Mouse (Mus musculus): ENCODE data around the gene Gramd1a.
A peak's percentile ranks its signal among the peaks of the same experiment; 100 is the strongest.

Gramd1a gene

DNA sequence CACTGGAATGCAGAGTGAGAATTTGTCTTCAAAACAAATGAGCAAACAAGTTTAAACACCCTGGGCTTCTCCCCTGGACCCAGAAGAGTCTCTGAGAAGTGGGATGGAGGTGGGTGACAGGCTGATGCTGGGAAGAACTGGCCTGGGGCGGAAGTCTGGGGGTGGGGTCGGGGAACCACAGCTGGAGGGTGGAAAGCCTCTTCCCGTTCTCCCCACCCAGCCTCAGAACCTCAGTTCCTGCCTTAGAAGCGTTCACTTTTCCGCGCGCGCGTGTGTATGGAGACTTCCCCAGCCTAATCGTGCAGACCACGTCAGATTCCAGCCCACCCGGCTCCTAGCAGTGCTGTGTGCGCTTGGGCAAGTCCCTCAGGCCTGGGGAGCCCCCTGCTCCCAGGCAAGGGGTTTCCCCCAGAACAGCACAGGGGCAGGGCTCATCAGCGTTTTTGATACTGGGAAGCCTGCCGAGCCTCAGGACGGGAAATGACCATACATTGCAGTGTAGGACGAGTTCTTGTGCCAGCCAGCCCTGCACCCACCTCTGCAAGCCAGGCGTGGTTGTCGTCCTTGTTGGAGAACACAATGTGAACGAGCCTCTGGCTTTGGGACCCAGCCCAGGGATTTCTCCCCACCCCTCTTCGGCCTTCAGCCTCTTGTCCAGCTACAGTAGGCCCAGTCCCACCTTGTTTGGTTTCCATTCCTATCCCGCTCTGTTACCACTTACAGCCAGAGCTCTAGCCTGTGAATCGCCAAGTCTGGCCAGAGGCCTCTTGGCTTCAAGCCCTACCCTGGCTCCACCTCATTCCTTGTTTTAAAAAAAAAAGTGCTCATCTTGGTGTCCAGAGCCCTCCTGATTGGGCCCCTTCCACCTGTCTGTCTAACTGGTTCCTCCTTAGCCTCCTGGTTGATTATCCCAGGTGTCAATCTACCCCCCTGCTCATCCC is 4.1 kb downstream of the Gramd1a start:
- peak; percentile 82 for DNase-seq (ENCODE audit: low read depth, low spot score)

DNA sequence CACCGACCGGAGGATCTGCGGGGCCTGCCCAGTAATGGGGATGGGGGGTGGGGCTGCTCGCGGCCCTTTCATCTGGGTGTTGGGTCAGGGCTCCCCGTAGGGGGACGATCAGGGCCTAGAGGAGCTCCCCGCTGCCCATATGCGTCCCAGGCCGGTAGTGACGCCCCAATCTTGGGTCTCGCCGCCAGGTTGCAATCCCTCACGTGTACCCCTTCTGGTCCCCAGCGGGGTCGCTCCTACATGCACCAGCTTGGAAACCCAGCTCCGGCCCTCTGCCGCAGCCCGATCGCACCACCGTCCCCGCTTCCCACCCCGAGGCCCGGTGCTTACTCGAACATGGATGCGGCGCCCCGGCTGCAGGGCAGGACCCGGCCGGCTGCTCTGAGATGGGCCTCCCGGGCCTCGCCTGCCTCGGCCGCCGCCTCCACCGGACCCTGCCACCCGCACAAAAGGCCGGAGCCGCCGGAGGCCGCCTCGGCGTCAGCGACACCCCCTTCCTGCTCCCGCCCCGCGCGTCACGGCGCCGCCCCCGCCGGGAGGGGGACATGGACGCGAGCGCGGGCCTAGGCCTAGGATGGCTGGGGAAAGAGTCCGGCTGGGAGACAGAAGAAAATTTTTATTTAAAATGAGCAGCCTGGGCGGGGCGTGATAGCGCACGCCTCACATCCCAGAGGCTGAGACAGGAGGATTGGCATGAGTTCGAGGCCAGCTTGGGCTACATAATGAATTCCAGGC is 5.0 kb downstream of the Gramd1a start:
- DNase-seq (ENCODE audit: low read depth, low spot score), result peak; percentile 78

DNA sequence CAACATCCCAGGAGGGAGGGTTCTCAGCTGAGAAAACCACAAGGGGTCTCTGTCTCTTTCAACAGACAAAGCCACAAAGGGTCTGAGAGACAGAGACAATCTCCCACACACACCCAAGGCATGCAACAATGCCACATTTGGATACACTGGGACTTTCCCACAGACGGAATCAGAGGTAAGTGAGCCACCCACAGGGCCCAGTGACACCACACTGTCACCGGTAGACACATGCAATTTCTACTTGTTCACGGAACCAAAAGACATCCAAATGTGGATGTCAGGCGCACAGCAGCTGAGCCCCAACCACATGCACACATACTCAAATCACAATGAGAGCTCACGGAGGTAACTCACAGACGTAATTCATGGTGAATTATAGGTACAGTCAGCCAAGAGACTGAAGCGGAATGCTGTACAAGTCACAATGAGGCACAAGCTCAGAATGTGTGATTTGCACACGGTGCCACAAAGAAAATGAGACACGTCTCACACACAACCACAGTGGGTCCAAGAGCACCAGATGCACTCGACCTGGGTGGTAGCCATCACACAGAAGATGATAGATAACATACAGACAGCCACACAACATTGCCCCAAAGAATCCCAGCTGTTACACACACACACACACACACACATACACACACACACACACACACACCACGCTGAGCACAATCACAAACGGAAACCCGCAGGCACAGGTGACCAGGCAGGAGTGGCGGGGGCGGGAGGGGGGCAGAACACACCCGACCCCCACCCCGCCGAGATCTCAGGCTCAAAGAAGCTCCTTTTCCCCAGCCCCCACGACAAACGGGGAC is 5.7 kb downstream of the Gramd1a start:
- DNase-seq (ENCODE audit: low read depth, low spot score), result no peak

DNA sequence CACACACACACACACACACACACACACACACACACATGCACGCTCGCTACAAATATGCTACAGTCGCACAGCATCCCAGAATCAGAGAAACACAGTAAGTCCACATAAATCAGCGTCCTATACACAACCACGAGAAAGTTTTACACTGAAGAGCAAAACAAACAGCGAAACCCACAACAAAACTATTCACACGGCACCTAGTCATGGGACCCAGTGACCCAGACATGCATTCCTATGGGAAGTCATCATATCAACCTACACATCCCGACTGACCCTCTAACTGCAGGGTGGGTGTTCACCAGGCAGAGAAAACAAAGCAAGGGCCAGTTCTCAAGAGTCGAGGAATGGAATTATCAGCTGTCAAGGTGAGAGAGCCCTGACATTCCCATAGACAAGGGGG is 6.4 kb downstream of the Gramd1a start:
- no peak for DNase-seq (ENCODE audit: low read depth, low spot score)

DNA sequence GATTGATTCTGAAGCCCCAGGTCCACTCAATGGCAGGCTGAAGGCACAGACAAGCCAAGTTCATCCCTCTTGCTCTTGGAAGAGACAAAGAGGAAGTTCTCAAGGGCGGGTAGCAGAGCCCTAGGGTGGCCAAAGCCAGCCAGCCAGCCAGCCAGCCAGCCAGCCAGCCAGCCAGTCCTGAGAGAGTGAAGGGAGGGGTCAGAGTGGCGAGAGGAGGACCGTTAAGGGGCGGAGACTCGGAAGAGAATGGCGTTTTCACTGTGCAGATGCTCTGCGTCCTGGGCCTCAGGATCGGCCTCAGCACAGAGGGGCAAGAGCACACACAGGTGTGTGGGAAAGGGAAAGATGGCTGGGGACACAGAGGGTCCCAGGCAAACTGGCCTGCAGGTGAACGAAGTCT is 6.9 kb downstream of the Gramd1a start:
- no peak for DNase-seq (ENCODE audit: low read depth, low spot score)

DNA sequence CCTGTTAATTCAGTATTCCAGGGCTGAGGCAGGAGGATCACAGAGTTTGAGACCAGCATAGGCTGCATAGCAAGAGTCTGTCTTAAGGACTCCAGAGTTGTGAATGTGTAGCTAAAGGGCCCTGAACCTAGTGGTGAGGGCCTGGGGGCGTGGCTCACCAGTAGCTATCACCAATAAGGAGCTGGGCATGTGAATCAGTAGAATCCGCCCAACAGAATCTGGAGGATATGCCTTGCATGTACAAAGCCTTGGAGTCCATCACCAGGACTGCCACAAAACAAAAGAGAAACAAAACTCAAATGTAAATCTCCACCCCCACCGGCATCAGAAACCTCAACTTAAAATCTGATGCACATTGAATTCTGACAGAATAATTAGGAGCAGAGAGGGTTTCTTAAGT is 7.6 kb downstream of the Gramd1a start:
- peak; percentile 59 for DNase-seq (ENCODE audit: low read depth, low spot score)

DNA sequence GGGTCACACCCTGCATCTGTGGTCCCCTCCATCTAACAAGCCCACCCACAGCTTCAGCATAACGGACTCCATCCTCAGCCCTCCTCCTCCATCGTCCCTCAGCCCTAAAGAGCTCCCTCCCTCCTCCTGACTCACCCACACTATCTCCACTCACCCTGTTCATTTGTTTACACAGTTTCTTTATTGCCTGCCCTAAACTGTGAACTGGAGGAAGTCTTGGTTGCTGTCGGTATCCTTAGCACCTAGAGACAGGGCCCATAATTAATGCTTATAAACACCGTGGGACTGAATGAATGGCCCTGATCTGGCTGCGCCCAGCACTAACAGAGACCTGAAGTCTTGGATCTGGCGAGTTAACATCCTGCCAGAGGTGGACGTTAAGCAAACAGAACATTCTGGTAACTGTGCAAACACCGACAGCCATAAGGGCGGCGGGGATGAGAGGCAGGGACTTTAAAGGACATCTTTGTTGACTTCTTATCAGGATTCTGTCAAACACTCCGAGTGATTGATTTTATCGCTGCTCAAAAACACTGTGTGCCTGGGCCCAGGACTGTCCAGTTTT is 10.0 kb downstream of the Gramd1a start:
- DNase-seq (ENCODE audit: low read depth, low spot score), result no peak

DNA sequence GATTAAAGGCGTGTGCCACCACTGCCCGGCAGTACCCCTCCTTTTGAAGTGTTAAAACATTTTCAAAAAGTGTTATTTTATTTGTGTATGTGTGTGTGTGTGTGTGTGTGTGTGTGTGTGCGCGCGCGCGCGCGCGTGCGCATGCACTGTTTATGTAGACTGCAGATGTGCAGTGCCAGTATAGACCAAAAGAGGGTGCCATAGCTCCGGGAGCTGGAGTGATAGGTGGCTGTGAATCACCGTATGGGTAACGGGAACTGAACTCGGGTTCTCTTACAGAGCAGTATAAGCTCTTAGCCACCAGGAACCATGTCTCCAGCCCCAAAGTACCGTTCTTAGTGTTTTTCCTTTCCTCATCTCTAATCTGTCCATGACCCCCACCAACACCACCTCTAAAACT is 10.8 kb downstream of the Gramd1a start:
- peak; percentile 72 for DNase-seq (ENCODE audit: low read depth, low spot score)

DNA sequence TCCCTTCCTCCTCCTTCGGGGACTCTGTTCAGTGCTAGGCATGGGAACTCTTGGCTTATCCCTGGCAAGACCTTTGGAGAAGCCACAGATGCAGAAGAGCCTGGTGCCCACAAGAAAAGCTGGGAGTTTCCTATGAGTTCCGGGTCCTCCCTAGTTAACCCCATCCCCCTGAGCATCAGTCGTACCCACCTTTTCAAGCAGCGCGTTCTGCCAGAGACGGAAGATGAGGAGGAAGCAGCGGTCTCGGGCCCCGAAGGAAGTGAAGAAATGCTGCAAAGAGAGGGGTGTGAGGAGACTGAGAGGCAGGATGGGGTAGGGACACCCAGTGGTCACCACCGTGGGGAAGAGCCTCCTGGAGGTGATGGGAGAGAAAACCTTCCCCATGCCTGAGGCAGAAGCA is 14.8 kb downstream of the Gramd1a start:
- DNase-seq (ENCODE audit: low read depth, low spot score), result no peak

DNA sequence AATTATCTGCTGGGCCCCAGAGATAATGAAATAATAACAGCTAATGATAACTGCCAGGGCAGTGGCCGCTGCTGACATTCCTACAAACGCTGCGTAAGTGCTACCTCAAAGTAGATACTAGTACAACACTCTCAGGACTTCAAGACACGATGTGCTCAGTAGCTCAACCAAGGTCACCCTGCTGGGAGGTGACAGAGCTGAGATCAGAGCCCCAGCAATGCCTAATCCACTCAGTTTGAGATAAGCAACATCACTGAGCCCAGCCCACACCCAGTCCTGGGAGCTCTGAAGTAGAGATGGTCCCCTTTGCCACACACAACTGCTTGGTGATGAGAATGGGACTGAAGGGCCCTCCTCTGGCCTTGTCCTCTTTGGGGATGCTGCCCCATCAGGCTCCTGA is 15.4 kb downstream of the Gramd1a start:
- DNase-seq (ENCODE audit: low read depth, low spot score), result no peak

DNA sequence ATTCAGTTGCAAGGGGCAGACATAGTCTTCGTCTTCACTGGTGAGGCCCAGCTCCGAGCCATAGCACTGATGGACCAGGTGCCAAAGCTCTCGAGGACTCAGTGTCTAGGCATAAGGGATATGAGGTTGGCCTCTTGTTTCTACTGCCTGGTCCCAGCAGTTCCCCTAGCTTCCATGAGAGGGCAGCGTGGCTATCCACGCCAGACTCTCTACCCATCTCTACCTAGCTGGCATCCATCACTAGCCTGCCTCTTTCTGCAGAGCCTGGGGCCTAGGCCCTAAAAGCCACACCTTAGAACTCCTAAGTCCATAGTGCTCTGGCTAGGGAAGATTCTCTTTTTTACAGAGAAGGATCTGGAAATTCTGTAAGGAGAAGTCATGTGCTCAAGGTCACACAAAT is 15.9 kb downstream of the Gramd1a start:
- DNase-seq (ENCODE audit: low read depth, low spot score), result no peak

DNA sequence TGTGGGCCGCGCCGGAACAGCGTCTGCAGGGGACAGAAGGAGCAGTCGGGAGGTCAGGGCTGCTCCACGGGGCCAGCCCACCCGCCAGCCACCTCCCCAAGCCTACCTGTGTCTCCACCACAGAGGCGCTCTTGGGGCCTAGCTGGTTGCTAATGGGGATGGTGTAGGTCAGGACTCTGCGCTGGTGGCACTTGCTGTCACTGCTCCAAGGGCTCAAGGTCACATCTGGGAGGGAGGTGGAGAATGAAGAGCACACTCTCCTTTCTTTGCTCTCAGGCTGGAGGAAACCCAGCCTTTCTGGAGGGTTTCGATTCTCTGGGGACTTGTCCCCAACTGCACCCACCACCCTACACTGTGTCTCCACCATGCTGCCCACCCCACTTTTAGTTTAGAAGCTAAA is 20.0 kb downstream of the Gramd1a start:
- no peak for DNase-seq (ENCODE audit: low read depth, low spot score)

DNA sequence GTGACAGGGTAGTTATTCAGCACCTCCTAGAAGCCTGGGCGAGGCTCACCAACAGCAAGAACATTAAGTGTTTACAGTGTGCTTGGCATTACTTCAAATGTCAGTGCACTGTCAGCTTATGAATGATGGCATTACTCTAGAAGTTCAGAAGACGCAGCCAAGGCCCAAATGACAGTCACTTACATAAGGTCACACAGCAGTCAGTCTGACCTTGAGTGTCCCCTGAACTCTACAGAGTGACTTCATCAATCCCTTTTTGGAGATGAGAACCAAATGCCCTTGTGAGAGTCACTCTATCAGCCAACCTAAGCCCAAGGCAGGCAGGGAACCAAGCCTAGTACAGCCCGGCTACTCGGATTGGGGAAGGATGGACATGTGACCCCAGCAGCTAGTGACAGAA is 23.8 kb downstream of the Gramd1a start:
- DNase-seq (ENCODE audit: low read depth, low spot score), result no peak

DNA sequence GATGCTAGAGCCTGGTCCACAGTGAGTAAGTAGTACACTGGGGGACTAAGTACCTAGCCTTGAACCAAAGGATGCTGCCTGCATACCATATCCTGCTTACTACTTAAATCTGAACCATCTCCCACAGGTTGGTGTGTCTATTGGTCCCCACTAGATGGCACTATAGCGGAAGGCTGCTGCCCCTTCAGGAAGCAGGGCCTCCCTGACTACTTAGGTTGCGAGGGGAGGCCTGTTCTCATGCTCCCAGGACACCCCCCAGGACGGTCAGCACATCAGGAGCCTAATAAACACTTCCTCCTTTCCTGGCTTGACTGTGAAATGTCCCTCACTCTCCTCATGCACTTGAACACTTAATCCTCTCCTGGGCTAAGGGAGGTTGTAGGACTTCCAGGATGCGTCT is 24.9 kb downstream of the Gramd1a start:
- peak; percentile 73 for DNase-seq (ENCODE audit: low read depth, low spot score)

DNA sequence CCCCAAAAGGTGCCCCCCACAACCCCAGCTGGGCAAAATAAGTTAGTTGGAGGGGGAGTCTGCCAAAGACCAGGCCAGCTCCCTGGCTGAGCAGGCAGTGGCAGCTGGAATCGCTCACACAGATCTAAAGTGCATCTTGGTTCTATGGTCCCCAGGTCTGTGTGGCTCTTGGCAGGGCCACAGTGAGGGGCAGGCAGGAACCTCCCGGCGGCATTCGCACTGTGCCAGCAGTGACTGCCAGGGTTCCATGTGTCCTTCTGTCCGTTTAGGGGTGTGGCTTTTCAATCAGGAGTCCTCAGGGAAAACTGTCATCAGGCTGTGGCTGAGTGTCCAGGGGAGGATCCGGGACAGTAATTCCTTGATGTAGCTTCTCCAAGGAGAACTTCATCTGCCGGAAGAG is 25.5 kb downstream of the Gramd1a start:
- DNase-seq (ENCODE audit: low read depth, low spot score), result no peak

DNA sequence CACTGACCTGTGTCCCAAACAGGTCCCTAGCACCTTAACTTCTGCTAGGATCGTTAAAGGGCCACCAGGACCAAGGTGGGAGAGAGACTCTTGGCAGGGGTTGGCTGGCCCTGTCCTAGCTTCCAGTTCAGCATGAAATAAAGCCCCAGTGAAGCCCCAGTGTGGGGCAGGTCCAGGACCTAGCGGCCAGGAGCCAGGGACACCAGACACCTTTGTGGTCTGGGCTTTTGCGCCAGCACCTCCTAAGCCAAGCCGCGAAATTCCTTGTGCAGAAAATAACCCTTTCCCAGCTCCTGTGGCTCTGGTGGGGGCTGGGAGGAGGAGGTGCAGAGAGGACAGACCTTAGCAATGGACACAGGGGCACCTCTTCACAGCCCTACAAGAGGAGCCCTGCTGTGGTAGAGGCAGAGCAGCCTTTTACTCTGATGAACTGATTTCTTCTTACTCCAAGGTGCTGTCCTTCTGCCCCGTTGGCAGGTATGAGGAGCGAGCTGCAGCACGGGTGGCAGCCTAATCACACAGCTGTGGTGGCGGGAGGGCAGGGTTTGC is 27.5 kb downstream of the Gramd1a start:
- no peak for DNase-seq (ENCODE audit: low read depth, low spot score)

DNA sequence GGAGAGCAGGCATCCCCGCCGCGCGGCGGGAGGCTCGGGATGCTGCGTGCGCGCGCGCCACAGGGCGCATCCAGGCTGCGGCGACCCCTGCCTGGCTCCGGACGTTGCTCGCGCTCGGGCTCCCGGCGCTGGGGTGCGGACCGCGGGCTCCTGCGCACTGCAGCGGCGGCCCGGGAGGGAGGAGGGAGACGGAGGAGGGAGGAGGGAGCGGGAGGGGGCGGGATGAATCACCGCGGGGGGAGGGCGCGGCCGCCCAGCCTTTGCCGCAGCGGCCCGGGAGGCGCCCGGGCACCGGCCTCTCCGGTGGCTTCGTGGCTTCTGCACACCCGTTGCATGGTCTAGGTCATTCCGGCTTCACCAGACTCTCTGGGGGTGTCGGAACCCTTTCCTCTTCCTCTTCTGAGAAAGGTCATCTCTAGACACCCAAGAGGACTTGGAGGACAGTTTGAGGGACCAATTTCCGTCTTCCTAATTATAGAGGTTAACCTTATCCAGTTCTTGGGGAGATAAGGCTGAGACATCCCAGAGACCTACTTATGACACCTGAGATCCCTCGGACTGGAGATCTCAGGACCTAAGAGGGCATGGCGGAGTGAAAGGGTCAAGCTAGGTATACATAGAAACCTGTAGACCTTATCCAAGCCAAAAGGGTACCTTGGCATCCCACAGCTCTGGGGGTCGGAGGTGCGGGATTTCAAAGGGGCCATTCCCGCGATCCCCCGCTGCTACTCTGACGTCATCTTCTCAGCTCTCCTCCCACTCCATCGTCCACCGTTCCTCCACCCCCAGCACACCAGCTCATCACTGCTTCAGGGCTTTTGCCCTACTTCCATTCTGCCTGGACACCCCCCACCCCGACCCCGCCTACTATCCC is 28.6 kb downstream of the Gramd1a start, which contains the start of gene Scn1b:
Scn1b (minus strand) TSS at position 153 of the 874 bp plus-strand sequence.
- DNase-seq (ENCODE audit: low read depth, low spot score), result no peak

DNA sequence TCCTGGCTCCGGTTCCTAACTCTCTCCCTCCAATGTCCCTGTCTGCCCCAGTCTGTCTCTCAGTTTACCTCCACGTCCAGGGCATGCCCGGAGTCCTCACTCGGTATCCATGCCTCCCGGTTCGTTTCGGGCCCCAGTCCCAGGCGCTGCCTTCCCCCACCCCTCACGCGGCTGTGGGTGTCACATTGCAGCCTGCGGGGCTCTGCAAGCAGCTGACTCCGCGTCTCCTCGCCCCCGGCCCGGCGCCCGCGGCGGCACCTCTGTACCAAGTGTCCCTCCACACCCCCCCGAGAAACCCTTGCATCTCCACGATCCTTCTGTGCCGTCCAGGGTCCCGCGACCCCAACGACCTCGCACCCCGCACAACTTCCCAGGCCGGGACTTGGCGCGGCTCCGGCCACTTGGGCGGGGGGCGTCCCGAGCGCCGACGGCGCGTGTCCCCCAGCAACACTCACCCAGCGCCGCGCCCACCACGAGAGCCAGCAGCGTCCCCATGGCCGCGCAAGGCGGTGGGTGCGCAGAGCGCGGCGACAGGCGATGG is 29.4 kb downstream of the Gramd1a start:
- no peak for DNase-seq (ENCODE audit: low read depth, low spot score)

DNA sequence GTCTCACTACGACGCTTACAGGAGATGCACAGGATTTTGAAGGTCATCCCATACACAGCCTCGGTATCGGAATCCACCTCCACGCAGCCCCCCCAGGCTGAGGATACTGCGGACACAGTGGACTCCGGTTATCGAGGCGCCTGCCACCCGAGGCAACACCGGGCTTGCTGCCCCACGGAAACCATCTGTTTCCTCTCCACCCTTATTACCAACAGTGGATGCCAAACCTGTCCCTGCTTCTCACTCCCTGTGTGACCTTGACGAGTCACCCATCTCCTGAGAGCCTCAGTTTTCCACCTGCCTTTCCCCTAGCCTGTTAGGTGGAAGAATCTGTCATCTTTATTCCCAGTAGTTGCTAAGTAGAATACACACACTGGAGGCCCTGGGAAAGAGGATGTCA is 30.6 kb downstream of the Gramd1a start:
- no peak for DNase-seq (ENCODE audit: low read depth, low spot score)

DNA sequence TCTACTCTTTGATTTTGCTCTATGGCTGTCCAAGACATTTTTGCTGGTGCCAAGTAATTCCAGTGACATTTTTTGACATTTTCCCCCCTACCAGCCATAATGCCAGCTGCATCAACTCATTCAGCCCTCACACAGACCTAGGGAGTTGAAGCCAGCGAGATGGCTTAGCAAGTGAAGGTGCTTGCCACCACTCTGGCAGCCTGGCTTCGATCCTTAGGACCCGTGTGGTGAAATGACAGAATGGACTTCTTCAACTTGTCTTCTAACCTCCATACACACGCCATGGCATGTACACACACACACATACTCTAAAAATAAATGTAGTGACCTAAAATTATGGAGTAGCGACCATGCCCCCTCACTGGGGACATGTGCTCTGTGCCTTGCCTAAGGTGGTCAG is 31.3 kb downstream of the Gramd1a start:
- DNase-seq (ENCODE audit: low read depth, low spot score), result no peak

All from R1 (cell line).